21 mouse cellular contexts compared by ENCODE assay signal in the genomic region with DNA sequence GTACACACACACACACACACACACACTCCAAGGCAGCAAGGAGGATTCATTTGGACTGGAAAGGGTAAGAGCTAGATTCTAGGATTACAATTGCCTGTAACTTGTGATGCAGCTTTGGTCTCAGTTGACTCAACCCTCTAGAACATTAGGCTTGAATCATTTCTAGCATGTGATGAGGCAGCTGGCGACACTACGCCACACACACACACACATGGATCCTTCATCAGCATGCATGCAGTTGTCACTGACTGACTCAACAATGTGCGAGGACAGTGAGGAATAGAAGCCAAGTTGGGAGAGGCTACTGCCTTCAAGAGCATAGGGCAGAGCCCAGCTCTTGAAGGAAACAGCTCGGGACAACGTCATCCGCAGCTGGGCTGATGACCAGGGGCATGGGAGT.
DNase-seq lines count a peak whose midpoint lies in the region; ATAC-seq lines count a peak whose summit lies in the region.
"Had no signal": no experiment of that assay in that cellular context is flagged by ENCODE, and none has a peak within 500 bp of the region (broad histone marks: within the 10 kb centered on the region; RNA-seq: fewer than 3 reads in every experiment).

No protein-coding gene starts in this region.

- no peaks in the 10 kb centered on the region for H3K36me3 ChIP-seq in megakaryocyte, embryonic 14.5 days (replicated peaks; ENCODE audit: low read length)
- H3K36me3 ChIP-seq: G1E had no signal

- peak; percentile 41; the same call in 1 of the 2 replicates for ATAC-seq in frontal cortex, adult (ENCODE audit: low TSS enrichment)
- no peak for ATAC-seq in megakaryocyte, adult 5-6 weeks (ENCODE audit: poor library complexity, severe bottlenecking)
- ATAC-seq: activated CD4-positive, CD25-positive, alpha-beta regulatory T cell, adult 4 months; CD4-positive, CD25-positive, alpha-beta regulatory T cell, adult 4 months; Patski had no signal

- H3K4me1 ChIP-seq in megakaryocyte, embryonic 14.5 days = no peaks in the 10 kb centered on the region

- peak overlapping the region; percentile 8 for H3K4me3 ChIP-seq in megakaryocyte, embryonic 14.5 days (replicated peaks)

- H3K27me3 ChIP-seq in megakaryocyte, embryonic 14.5 days (replicated peaks) = no peaks in the 10 kb centered on the region

- peaks cover 36% of the 10 kb centered on the region for H3K9me3 ChIP-seq in megakaryocyte, embryonic 14.5 days

- no peak for DNase-seq in frontal cortex, postnatal 14 days (ENCODE audit: low spot score in 2 of 2)
- DNase-seq in brain, adult 2 months (ENCODE audit: low read depth, low spot score) = peak; percentile 58
- no peak for DNase-seq in urinary bladder, adult 2 months (ENCODE audit: low spot score)
- DNase-seq: adrenal gland, adult 2 months; adrenal gland, adult 8-10 months; adrenal gland, postnatal 10 days; adrenal gland, postnatal 14 days; adrenal gland, postnatal 25 days; adrenal gland, postnatal 36 days; B cell, adult 2 months; cerebellum, adult 11 months; cerebellum, adult 11-12 months; cerebellum, adult 18-20 months; cerebellum, adult 2 months had no signal
